Mouse (Mus musculus): ENCODE results near the gene Aldh1a2. TPM values are rescaled to one million over a fixed set of nuclear protein-coding genes. Genes with fewer than 3 reads are reported as not detected.

Aldh1a2 gene
- polyA plus RNA-seq, 1 experiment, result 0.01 TPM

- Histone ChIP-seq H3K4me3 (ENCODE audit: insufficient read depth, poor library complexity, severe bottlenecking) (no peak overlapping the region), H3K36me3 (ENCODE audit: control insufficient read depth, insufficient read depth) (no peaks in the 10 kb centered on the region), H3K27me3 (ENCODE audit: control insufficient read depth, insufficient read depth, insufficient read length) (no peaks in the 10 kb centered on the region), H3K79me3 (ENCODE audit: low read depth) (no peaks in the 10 kb centered on the region), H3ac (ENCODE audit: control insufficient read depth, insufficient read length, low read depth) (no peak overlapping the region), H3K79me2 (ENCODE audit: control insufficient read depth, insufficient read depth) (no peaks in the 10 kb centered on the region)
- TF ChIP-seq FOSL1 (IDR thresholded peaks at IDR 0.05; ENCODE audit: insufficient read depth, low read length, poor library complexity, severe bottlenecking) (no peak), CEBPB (IDR thresholded peaks at IDR 0.05; ENCODE audit: low read depth) (no peak)
Observed at GRCm38 (mm10) chr9:71185823-71186222, 29.8 kb upstream of the Aldh1a2 start.

GRCm38 (mm10) chr9:71187396-71187795 is 28.2 kb upstream of the Aldh1a2 start:
- no peaks in the 10 kb centered on the region for H3K79me2 ChIP-seq (ENCODE audit: control insufficient read depth, insufficient read depth)
- no peak overlapping the region for H3K4me3 ChIP-seq (ENCODE audit: insufficient read depth, poor library complexity, severe bottlenecking)
- no peaks in the 10 kb centered on the region for H3K36me3 ChIP-seq (ENCODE audit: control insufficient read depth, insufficient read depth)
- no peaks in the 10 kb centered on the region for H3K27me3 ChIP-seq (ENCODE audit: control insufficient read depth, insufficient read depth, insufficient read length)
- TF ChIP-seq USF1 (IDR thresholded peaks at IDR 0.05; ENCODE audit: low read depth) (no peak), FOSL1 (IDR thresholded peaks at IDR 0.05; ENCODE audit: insufficient read depth, low read length, poor library complexity, severe bottlenecking) (no peak), CEBPB (IDR thresholded peaks at IDR 0.05; ENCODE audit: low read depth) (no peak), MYOG (IDR thresholded peaks at IDR 0.05; ENCODE audit: control insufficient read depth, extremely low read depth, insufficient read length) (no peak), MYOD1 (IDR thresholded peaks at IDR 0.05; ENCODE audit: control insufficient read depth, insufficient read length, low read depth) (no peak)
- H3ac ChIP-seq (ENCODE audit: control insufficient read depth, insufficient read length, low read depth), result no peak overlapping the region
- H3K79me3 ChIP-seq (ENCODE audit: low read depth), result no peaks in the 10 kb centered on the region

GRCm38 (mm10) chr9:71188647-71189415 is 26.8 kb upstream of the Aldh1a2 start:
- H3K36me3 ChIP-seq (ENCODE audit: control insufficient read depth, insufficient read depth), result no peaks in the 10 kb centered on the region
- no peaks in the 10 kb centered on the region for H3K79me3 ChIP-seq (ENCODE audit: low read depth)
- no peaks in the 10 kb centered on the region for H3K79me2 ChIP-seq (ENCODE audit: control insufficient read depth, insufficient read depth)
- H3K27me3 ChIP-seq (ENCODE audit: control insufficient read depth, insufficient read depth, insufficient read length), result no peaks in the 10 kb centered on the region
- no peak overlapping the region for H3K4me3 ChIP-seq (ENCODE audit: insufficient read depth, poor library complexity, severe bottlenecking)
- no peak for TF ChIP-seq CTCF (IDR thresholded peaks at IDR 0.05; ENCODE audit: control insufficient read depth, insufficient read depth, insufficient read length)
- no peak for TF ChIP-seq FOSL1 (IDR thresholded peaks at IDR 0.05; ENCODE audit: insufficient read depth, low read length, poor library complexity, severe bottlenecking)
- no peak for TF ChIP-seq CEBPB (IDR thresholded peaks at IDR 0.05; ENCODE audit: low read depth)
- no peak for TF ChIP-seq MYOD1 (IDR thresholded peaks at IDR 0.05; ENCODE audit: control insufficient read depth, insufficient read length, low read depth)
- no peak for TF ChIP-seq MAX (IDR thresholded peaks at IDR 0.05)
- no peak for TF ChIP-seq MYOG (IDR thresholded peaks at IDR 0.05; ENCODE audit: control insufficient read depth, extremely low read depth, insufficient read length)
- TF ChIP-seq USF1 (IDR thresholded peaks at IDR 0.05; ENCODE audit: low read depth), result no peak
- H3ac ChIP-seq (ENCODE audit: control insufficient read depth, insufficient read length, low read depth), result no peak overlapping the region

GRCm38 (mm10) chr9:71198826-71199225 is 16.8 kb upstream of the Aldh1a2 start:
- H3K36me3 ChIP-seq (ENCODE audit: control insufficient read depth, insufficient read depth), result no peaks in the 10 kb centered on the region
- no peaks in the 10 kb centered on the region for H3K27me3 ChIP-seq (ENCODE audit: control insufficient read depth, insufficient read depth, insufficient read length)
- no peak for TF ChIP-seq USF1 (IDR thresholded peaks at IDR 0.05; ENCODE audit: low read depth)
- no peak for TF ChIP-seq FOSL1 (IDR thresholded peaks at IDR 0.05; ENCODE audit: insufficient read depth, low read length, poor library complexity, severe bottlenecking)
- no peak for TF ChIP-seq MAX (IDR thresholded peaks at IDR 0.05)
- no peak for TF ChIP-seq MYOD1 (IDR thresholded peaks at IDR 0.05; ENCODE audit: control insufficient read depth, insufficient read length, low read depth)
- no peak for TF ChIP-seq CEBPB (IDR thresholded peaks at IDR 0.05; ENCODE audit: low read depth)
- TF ChIP-seq MYOG (IDR thresholded peaks at IDR 0.05; ENCODE audit: control insufficient read depth, extremely low read depth, insufficient read length), result no peak
- no peak for TF ChIP-seq CTCF (IDR thresholded peaks at IDR 0.05; ENCODE audit: control insufficient read depth, insufficient read depth, insufficient read length)
- no peak overlapping the region for H3ac ChIP-seq (ENCODE audit: control insufficient read depth, insufficient read length, low read depth)
- no peaks in the 10 kb centered on the region for H3K79me3 ChIP-seq (ENCODE audit: low read depth)
- no peak overlapping the region for H3K4me3 ChIP-seq (ENCODE audit: insufficient read depth, poor library complexity, severe bottlenecking)
- H3K79me2 ChIP-seq (ENCODE audit: control insufficient read depth, insufficient read depth), result no peaks in the 10 kb centered on the region

GRCm38 (mm10) chr9:71202265-71202664 is 13.3 kb upstream of the Aldh1a2 start:
- Histone ChIP-seq H3K79me3 (ENCODE audit: low read depth) (no peaks in the 10 kb centered on the region), H3K36me3 (ENCODE audit: control insufficient read depth, insufficient read depth) (no peaks in the 10 kb centered on the region), H3K4me3 (ENCODE audit: insufficient read depth, poor library complexity, severe bottlenecking) (no peak overlapping the region), H3ac (ENCODE audit: control insufficient read depth, insufficient read length, low read depth) (no peak overlapping the region), H3K79me2 (ENCODE audit: control insufficient read depth, insufficient read depth) (no peaks in the 10 kb centered on the region), H3K27me3 (ENCODE audit: control insufficient read depth, insufficient read depth, insufficient read length) (no peaks in the 10 kb centered on the region)
- TF ChIP-seq USF1 (IDR thresholded peaks at IDR 0.05; ENCODE audit: low read depth) (no peak), FOSL1 (IDR thresholded peaks at IDR 0.05; ENCODE audit: insufficient read depth, low read length, poor library complexity, severe bottlenecking) (no peak), CEBPB (IDR thresholded peaks at IDR 0.05; ENCODE audit: low read depth) (no peak)

GRCm38 (mm10) chr9:71209299-71209698 is 6.3 kb upstream of the Aldh1a2 start:
- no peak for TF ChIP-seq MYOD1 (IDR thresholded peaks at IDR 0.05; ENCODE audit: control insufficient read depth, insufficient read length, low read depth)
- no peak for TF ChIP-seq MYOG (IDR thresholded peaks at IDR 0.05; ENCODE audit: control insufficient read depth, extremely low read depth, insufficient read length)
- TF ChIP-seq FOSL1 (IDR thresholded peaks at IDR 0.05; ENCODE audit: insufficient read depth, low read length, poor library complexity, severe bottlenecking), result no peak
- TF ChIP-seq MAX (IDR thresholded peaks at IDR 0.05), result no peak
- TF ChIP-seq CTCF (IDR thresholded peaks at IDR 0.05; ENCODE audit: control insufficient read depth, insufficient read depth, insufficient read length), result no peak
- TF ChIP-seq USF1 (IDR thresholded peaks at IDR 0.05; ENCODE audit: low read depth), result no peak
- TF ChIP-seq CEBPB (IDR thresholded peaks at IDR 0.05; ENCODE audit: low read depth), result no peak
- Histone ChIP-seq H3K27me3 (ENCODE audit: control insufficient read depth, insufficient read depth, insufficient read length) (peaks cover 5% of the 10 kb centered on the region), H3K79me3 (ENCODE audit: low read depth) (no peaks in the 10 kb centered on the region)

More at GRCm38 (mm10) chr9:71209299-71209698, 6.3 kb upstream of the Aldh1a2 start:
- no peaks in the 10 kb centered on the region for H3K36me3 ChIP-seq (ENCODE audit: control insufficient read depth, insufficient read depth)
- no peak overlapping the region for H3ac ChIP-seq (ENCODE audit: control insufficient read depth, insufficient read length, low read depth)
- H3K4me3 ChIP-seq (ENCODE audit: insufficient read depth, poor library complexity, severe bottlenecking), result no peak overlapping the region
- H3K79me2 ChIP-seq (ENCODE audit: control insufficient read depth, insufficient read depth), result no peaks in the 10 kb centered on the region

Measured in C2C12 (cell line).